Mouse (Mus musculus) left cerebral cortex, adult 18-20 months (tissue): Measurements from ENCODE around the gene Ngdn. TPM values are rescaled to one million over a fixed set of nuclear protein-coding genes. Genes with fewer than 3 reads are reported as not detected.
A peak's percentile ranks its signal among the peaks of the same experiment; 100 is the strongest.
"Not testable (repeated sequence)": the region's sequence is repeated elsewhere in the genome, so short reads cannot be mapped to it uniquely, and the experiment has no call there.

ENCODE experiments used
- DNase-seq, 2 experiments: peaks; one replicate each; pipeline ENCODE4 v3.0.0; 2021 to 2022; ENCODE audit warnings: low spot score in 2 of 2, mixed read lengths in 1 of 2
- long read RNA-seq, 2 experiments: library from polyadenylated mRNA; stranded (forward); transcript quantifications; one replicate each; pipeline ENCODE4 v2.0.0; 2021
- total RNA-seq, 2 experiments: library from RNA; stranded (reverse); gene quantifications; 2 replicates each; pipeline ENCODE4 v1.2.3; 2021

The Ngdn gene
- 10 to 100 TPM; 30.6 to 32.0 TPM for total RNA-seq
- long read RNA-seq, experiment 1, transcript Ngdn-201 (11 exons, 1,200 nt): major isoform, 59 of 68 reads
- long read RNA-seq, experiment 1, partial matches to known transcripts: 6 of 68 reads
- long read RNA-seq, experiment 1, other reads (novel, unspliced or antisense): 3 of 68 reads
- long read RNA-seq, experiment 2, transcript Ngdn-201 (11 exons, 1,200 nt): major isoform, 39 of 53 reads
- long read RNA-seq, experiment 2, partial matches to known transcripts: 9 of 53 reads
- long read RNA-seq, experiment 2, other reads (novel, unspliced or antisense): 5 of 53 reads

DNA sequence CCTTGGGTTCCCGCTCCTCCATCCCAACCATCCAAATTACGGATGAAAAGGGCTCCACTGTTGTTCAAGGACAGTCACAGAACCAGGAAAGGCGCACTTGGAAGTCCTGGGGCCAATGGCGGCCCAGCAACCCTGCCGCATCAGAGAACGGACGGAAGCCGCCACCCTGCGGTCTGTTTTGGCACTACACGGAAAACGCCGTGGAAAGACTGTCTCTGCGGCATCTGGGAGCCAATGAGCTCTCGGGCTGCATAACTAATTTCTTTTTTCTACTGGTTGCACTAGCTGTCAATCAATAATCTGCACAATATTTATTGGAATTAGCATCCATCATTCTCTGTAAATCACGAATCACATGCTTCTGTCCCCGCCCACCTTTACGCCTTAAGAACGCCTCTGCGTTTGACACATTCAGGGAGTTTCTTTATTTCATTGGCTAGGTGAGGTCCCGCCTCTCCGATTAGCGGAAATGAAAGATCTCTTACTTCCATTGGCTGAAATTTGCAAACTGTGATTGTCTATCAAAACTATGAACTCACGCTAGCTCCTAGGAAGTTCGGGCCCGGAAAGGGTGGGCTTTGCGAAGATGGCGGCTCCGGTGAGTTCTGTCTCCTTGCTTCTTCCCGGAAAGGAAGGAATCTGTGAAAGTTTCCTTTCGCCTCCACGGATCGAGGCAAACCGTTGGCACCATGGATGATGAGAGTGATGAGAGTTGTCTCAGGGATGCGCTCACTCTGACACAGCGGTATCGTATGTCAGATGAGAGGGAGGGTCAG lies at the start of gene Ngdn:
Gene Ngdn, plus strand, starts transcription at position 464 of the 776 bp plus-strand sequence.
- peak; percentile 99 for DNase-seq

GRCm38 (mm10) chr14:54965631-54966030 lies 49.6 kb upstream of the Ngdn start:
- DNase-seq: no peak

DNA sequence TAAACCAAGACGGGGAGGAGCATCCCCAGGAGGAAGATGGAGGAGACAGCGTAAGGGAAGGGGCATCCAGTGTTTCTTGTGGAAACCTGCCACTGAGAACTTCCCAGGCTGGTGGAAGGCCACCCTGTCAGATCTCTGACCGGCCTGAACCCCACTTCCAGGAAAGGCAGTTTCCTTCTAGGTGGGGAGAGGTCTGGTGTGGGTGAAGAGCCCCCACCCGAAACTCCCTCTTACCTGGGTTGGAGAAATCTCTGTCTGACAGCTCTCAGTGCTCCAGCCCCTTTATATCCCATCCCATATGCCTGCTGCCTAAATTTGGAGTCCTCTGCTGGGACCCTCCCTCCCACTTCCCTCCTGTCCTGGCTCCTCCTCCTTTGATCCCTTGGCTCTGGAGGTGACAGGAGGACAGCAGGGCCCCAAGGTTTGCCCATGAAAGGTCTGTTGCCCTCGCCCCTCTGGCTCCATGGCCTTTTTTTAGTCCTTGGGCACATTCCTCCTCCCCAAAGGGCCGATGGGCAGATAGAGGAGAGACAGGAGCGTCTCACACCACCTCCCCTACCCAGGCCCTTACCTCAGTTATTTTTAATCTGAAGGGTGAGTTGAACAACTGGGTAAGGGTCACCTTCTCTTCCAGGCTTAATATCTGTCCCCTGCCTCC lies 48.8 kb upstream of the Ngdn start, which contains the start of gene Myh6:
Gene Myh6, minus strand, starts transcription at position 608 of the 658 bp plus-strand sequence.
- DNase-seq: no peak

- no peak for DNase-seq
Observed at GRCm38 (mm10) chr14:54967874-54968273, 47.4 kb upstream of the Ngdn start.

GRCm38 (mm10) chr14:54968344-54968743 lies 46.9 kb upstream of the Ngdn start:
- DNase-seq: no peak

GRCm38 (mm10) chr14:54972786-54973185 lies 42.5 kb upstream of the Ngdn start:
- DNase-seq: not testable (repeated sequence)

DNA sequence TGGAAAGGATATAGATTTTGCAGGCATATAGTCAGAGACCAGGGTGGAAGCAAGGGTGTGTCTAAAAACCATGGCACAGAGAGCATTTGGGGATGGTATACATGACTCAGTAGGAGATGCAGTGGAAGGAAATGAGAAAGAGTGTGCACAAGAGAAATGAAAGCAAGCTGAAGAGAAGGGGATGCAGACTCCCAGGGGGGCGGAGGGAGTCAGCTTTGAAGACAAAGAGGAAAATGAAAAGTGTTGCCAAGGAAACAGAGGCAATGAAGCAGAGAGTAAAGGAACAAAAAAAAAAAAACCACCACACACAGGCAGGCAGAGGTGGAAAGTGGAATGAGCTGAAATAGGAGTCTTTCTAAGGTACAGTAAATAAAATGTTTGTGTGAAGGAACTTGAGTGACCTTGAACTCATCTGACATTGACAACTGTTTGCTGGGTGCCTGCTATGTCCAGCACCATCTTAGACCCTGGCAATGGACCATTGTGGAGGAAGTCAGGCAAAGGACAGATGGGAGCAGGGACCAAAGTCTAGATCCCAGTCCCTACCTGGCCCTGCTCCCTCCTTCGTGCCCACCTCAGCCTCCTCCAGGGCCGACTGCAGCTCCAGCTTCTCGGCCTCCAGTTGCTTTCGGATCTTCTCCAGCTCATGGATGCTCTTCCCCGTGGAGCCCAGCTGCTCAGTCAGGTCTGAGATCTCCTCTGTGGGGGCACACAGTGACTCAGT lies 41.0 kb upstream of the Ngdn start:
- DNase-seq: peak in 1 of 2 experiments; percentile 21

DNA sequence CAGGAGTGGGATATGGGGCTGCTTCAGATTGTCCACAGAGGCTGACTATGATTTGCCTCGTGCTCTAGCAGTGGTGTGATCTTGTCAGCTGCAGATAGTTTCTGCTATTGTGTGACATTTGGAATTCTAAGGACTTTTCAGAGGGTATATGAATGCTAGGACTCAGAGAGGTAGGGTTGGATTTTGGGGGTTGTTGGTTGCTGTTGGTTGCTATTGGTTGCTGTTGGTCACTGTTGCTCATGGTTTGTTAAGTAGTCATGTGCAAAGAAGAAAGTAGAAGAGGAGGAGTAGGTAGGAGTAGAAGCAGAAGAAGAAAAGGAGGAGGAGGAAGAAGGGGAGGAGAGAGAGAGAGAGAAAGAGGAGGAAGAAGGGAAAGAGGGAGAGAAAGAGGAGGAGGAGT lies 38.6 kb upstream of the Ngdn start, which contains the start of gene Gm17428:
Gene Gm17428, plus strand, starts transcription at position 301 of the 400 bp plus-strand sequence.
- no peak for DNase-seq

GRCm38 (mm10) chr14:54978664-54979063 lies 36.6 kb upstream of the Ngdn start:
- DNase-seq: no peak

GRCm38 (mm10) chr14:54981934-54982333 lies 33.3 kb upstream of the Ngdn start:
- DNase-seq: no peak

DNA sequence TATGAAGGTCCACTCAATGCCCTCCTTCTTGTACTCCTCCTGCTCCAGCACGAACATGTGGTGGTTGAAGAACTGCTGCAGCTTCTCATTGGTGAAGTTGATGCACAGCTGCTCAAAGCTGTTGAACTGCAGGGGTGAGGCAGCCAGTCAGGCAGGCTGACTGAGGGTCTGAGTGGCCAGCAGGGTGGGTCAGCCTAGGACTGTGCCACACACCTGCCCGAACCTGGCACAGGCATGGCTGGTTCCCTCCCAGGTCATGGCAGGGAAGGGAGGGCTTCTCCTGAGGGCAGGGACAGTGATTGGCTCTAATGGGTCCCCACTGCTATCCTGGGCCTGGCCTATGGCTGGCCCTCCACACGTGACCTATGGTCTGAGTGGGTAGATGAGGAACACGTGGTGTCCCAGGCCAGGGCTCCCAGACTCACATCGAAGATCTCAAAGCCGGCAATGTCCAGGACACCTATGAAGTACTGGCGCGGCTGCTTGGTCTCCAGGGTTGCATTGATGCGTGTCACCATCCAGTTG lies 26.8 kb upstream of the Ngdn start:
- DNase-seq: not testable (repeated sequence)

DNA sequence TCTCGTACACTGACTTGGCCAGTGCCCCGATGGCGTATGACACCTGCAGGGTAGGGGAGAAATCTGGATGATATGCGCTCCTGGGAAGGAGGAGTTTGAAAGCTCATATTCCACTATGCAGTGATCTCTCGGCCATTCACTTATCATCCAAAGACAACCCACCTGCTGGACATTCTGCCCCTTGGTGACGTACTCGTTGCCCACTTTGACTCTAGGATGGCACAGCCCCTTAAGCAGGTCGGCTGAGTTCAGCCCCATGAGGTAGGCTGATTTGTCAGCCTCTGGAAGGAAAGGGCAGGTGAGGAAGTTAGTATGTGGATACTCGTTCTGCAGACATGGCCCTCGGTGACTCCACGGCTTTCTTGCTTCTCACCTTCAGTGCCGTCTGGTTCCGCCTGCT lies 26.4 kb upstream of the Ngdn start:
- no peak for DNase-seq

DNA sequence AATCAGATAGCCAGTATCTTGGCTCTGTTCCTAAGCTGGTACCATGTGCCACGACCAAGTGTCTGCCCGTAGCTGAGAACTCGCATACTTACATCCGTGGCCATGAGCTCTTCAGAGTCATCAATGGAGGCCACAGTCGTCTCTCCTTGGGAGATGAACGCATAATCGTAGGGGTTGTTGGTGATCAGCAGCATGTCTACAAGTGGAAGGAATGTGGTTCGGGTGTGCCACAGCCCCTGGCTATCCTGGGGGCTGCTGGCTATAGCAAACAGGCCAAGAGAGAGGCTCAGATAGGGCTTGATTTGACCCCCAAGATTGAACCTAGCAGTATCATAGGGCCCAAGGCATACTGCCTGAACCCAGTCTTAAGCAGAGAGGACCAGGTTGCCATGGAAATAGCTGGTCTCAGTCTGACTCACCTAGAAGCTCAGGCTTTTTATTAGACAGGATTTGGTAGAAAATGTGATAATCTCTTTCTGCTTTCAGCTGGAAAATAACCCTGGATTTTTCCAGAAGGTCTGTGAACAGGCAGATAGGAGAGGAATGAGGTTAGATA lies 25.3 kb upstream of the Ngdn start:
- no peak for DNase-seq

DNA sequence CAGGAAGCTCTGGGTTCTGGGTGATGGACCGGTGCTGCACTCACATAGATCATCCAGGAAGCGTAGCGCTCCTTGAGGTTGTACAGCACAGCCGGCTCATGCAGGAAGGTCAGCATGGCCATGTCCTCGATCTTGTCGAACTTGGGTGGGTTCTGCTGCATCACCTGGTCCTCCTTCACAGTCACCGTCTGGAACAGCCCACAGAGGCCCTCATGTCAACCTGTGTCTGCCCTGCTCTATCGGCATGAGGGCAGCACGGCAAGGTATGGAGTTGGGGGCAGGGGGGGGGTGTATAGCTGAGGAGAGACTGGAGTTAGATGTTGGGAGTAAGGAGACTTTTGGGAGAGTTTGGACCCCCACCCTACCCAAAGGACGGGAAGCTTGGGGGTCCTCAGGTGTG lies 23.1 kb upstream of the Ngdn start:
- no peak for DNase-seq

- DNase-seq: no peak
Observed at GRCm38 (mm10) chr14:54993636-54994035, 21.6 kb upstream of the Ngdn start.

- DNase-seq: no peak
Observed at GRCm38 (mm10) chr14:54994136-54994868, 21.0 kb upstream of the Ngdn start, which contains the start of gene Myh7. Gene Myh7 (minus strand): TSS chr14:54994626.

DNA sequence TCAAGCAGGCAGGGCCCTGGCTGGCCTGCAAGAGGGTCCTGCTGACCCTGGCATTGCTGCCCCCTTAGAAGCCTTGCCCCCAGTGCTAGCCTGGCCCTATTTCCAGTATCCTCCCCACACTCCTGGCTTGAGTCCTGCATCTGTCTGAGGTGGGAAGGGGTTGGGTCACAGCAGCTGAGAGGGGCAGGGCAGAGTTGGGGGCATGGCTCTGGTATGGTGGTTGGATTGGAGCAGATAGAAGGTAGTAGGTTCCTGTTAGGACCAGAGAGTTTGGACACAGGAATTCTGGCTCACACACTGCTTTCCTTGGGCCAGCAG lies 20.4 kb upstream of the Ngdn start:
- DNase-seq: no peak

DNA sequence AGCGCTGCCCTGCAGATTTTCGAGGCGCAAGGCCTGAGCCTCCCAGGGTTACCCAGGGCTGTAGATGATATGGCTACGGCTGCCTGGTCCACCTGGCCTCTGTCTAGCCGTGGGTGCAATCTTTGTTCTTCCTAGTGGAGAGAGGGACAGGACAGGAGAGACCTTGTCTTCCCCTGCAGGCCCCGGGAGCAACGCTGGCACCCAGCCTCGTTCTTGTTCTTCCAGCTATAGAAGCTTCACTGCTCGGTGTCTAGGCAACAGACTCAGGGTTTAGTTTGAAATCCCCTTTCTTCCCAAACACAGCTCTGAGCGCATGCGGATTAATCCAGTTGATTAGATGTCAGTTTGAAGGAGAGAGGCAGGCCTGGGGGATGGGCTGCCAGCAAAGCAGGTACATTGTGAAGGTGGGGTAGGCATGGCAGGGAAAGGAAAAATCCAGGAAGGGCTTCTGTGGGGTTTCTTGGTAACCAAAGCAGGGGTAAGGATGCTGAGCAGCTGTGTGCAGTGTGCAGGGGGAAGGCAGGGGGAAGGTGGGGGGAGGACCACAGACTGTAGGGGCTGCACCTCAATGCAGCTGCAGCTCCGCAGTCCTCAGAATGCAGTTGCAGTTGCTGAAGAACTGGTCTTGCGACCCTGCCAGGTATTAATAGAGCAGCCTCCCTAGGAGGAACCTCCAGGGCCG lies 19.7 kb upstream of the Ngdn start:
- DNase-seq: peak in 1 of 2 experiments; percentile 38

DNA sequence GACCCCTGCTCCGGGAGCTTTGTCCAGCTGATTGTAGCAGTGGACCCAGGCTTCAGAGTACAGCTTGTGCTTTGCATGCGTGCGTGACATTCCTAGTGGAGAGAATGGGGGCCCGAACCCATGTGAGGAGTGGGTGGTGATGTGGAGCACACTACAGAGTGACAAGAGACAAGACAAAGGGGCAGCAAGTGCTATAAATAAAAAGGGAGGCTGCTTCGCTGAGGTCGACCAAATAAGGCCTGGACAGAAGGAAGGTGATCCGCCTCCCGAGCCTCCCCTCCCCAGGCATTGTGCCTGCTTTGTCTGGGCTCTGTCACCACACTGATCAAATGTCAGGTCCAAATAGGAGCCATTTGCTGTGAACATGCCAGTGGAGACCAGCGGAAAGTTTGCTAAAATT lies 18.5 kb upstream of the Ngdn start:
- no peak for DNase-seq
